Mouse (Mus musculus): Measurements from ENCODE around the gene Mrps2. TPM values are rescaled to one million over a fixed set of nuclear protein-coding genes. Genes with fewer than 3 reads are reported as not detected.

Mrps2 gene
- polyA plus RNA-seq (2014; fragmentation: Nextera tagmentation; extraction: Ambion mirVana), result 64.4 and 69.1 TPM in 2 replicates

DNA sequence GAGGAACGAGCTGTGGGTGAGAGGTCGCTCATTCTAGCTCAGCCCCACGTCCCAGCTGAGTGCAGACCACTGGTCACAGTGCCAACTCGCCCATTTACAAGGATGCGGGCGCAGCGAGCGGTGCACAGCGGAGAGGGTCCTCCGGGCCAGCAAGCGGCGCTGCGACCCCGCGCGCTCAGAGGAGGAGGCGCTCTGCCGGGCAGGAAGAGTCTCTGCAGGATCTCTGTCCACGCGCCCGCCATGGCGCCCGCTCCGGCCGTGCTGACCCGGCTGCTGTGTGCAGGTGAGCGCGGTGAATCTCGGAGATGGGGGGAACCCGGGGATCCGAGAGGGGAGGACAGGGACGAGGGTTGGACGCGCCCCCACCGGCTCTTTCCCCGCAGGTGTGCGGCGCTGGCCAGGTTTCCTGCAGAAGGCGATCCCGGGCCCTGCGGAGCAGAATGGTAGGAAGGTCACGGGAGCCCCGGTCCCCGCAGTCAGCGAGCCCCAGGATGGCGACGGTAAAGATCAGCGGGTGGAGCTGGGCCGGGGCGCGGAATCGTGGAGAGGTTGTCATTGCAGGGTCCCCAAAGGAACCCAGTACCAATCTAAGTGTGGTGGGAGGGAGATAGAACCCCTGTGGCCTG, at the start of gene Mrps2:
Gene Mrps2, plus strand, starts transcription at position 207 of the 626 bp plus-strand sequence.
- ATAC-seq (replicated peaks; ENCODE audit: low FRiP score, low TSS enrichment, low read depth), result peak; percentile 81
- under 1% methylated on average over 52 of the region's 52 CpGs for WGBS
- H3K27ac ChIP-seq (ENCODE audit: low read depth), result no peak within 1 kb of the TSS

DNA sequence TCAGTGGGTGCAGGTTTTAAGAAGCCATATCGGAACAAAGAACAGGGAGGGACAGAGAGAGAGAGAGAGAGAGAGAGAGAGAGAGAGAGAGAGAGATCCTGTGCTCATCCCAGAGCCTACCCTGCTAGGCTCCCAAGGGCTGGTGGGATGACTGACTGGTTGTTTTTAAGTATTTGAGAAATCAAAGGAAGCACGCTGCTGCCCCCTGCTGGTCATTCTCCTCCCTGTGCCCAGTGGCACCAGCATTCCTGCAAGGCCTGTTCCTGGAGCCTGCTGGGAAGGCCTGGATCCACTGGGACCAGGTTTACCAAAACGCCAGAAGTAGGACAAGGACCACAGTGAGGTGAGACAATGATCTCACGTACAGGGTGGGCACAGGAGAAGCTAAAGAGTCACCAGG, 48.0 kb upstream of the Mrps2 start:
- Histone ChIP-seq H3K9ac (ENCODE audit: low read length) (no peak overlapping the region), H3K36me3 (ENCODE audit: control insufficient read depth, insufficient read depth, low read length) (no peaks in the 10 kb centered on the region), H3K27me3 (replicated peaks; ENCODE audit: control insufficient read depth, insufficient read depth, low read length) (no peaks in the 10 kb centered on the region), H3K4me1 (replicated peaks; ENCODE audit: control insufficient read depth, insufficient read depth, low read length) (no peaks in the 10 kb centered on the region), H3K27ac (ENCODE audit: low read depth) (no peak overlapping the region), H3K9me3 (ENCODE audit: control insufficient read depth, low read length) (no peaks in the 10 kb centered on the region), H3K4me3 (ENCODE audit: low read depth, low read length) (no peak overlapping the region), H3K4me2 (ENCODE audit: low read length) (no peak overlapping the region)
- DNase-seq (ENCODE audit: low spot score), result peak; percentile 97
- no peak for ATAC-seq (replicated peaks; ENCODE audit: low FRiP score, low TSS enrichment, low read depth)
- 18% methylated on average over 4 of the region's 4 CpGs for WGBS

More for the DNA sequence above, at the start of gene Mrps2:
- Histone ChIP-seq H3K4me3 (ENCODE audit: low read depth, low read length) (peak within 1 kb of the TSS; percentile 85), H3K9ac (ENCODE audit: low read length) (peak within 1 kb of the TSS; percentile 93), H3K4me2 (ENCODE audit: low read length) (peak within 1 kb of the TSS; percentile 97), H3K9me3 (ENCODE audit: control insufficient read depth, low read length) (peaks cover 4% of the 10 kb centered on the region; the same call in 1 of the 2 replicates), H3K27me3 (replicated peaks; ENCODE audit: control insufficient read depth, insufficient read depth, low read length) (no peaks in the 10 kb centered on the region), H3K36me3 (ENCODE audit: control insufficient read depth, insufficient read depth, low read length) (peaks cover 33% of the 10 kb centered on the region), H3K4me1 (replicated peaks; ENCODE audit: control insufficient read depth, insufficient read depth, low read length) (peaks cover 8% of the 10 kb centered on the region)
- DNase-seq (ENCODE audit: low spot score), result peak; percentile 92

DNA sequence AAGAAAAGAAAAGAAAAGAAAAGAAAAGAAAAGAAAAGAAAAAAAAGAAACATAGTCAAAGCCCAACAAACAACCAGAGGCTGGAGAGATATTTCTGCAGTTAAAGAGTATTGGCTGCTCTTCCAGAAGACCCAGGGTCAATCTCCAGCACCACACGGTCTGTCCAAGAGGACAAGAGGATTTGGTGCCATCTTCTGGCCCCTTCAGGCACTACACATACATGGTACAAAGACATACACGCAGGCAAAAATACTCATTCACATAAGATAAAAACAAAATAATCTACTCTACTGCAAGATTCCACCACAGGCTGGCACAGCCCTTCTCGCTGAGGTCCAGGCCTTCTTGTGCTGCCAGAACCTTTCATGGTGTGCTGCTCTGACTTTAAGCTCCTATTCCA, 44.7 kb upstream of the Mrps2 start:
- peak; percentile 66 for DNase-seq (ENCODE audit: low spot score)
- Histone ChIP-seq H3K27me3 (replicated peaks; ENCODE audit: control insufficient read depth, insufficient read depth, low read length) (no peaks in the 10 kb centered on the region), H3K27ac (ENCODE audit: low read depth) (no peak overlapping the region), H3K4me3 (ENCODE audit: low read depth, low read length) (no peak overlapping the region), H3K4me2 (ENCODE audit: low read length) (no peak overlapping the region), H3K9me3 (ENCODE audit: control insufficient read depth, low read length) (no peaks in the 10 kb centered on the region), H3K36me3 (ENCODE audit: control insufficient read depth, insufficient read depth, low read length) (no peaks in the 10 kb centered on the region), H3K9ac (ENCODE audit: low read length) (no peak overlapping the region), H3K4me1 (replicated peaks; ENCODE audit: control insufficient read depth, insufficient read depth, low read length) (no peaks in the 10 kb centered on the region)
- ATAC-seq (replicated peaks; ENCODE audit: low FRiP score, low TSS enrichment, low read depth), result no peak
- WGBS, result 43% methylated on average over 3 of the region's 3 CpGs

- Histone ChIP-seq H3K4me1 (replicated peaks; ENCODE audit: control insufficient read depth, insufficient read depth, low read length) (no peaks in the 10 kb centered on the region), H3K27me3 (replicated peaks; ENCODE audit: control insufficient read depth, insufficient read depth, low read length) (no peaks in the 10 kb centered on the region), H3K9ac (ENCODE audit: low read length) (no peak overlapping the region), H3K9me3 (ENCODE audit: control insufficient read depth, low read length) (no peaks in the 10 kb centered on the region), H3K4me3 (ENCODE audit: low read depth, low read length) (no peak overlapping the region), H3K27ac (ENCODE audit: low read depth) (no peak overlapping the region), H3K36me3 (ENCODE audit: control insufficient read depth, insufficient read depth, low read length) (no peaks in the 10 kb centered on the region), H3K4me2 (ENCODE audit: low read length) (no peak overlapping the region)
- 85% methylated on average over 6 of the region's 6 CpGs for WGBS
- no peak for ATAC-seq (replicated peaks; ENCODE audit: low FRiP score, low TSS enrichment, low read depth)
- DNase-seq (ENCODE audit: low spot score), result no peak
Measured at GRCm38 (mm10) chr2:28427226-28427625, 40.6 kb upstream of the Mrps2 start.

- 48% methylated on average over 6 of the region's 6 CpGs for WGBS
- H3K9ac ChIP-seq (ENCODE audit: low read length), result no peak overlapping the region
- H3K4me1 ChIP-seq (replicated peaks; ENCODE audit: control insufficient read depth, insufficient read depth, low read length), result peaks cover 4% of the 10 kb centered on the region; the same call in 1 of the 2 replicates
- DNase-seq (ENCODE audit: low spot score) (no peak), ATAC-seq (replicated peaks; ENCODE audit: low FRiP score, low TSS enrichment, low read depth) (no peak)
- no peaks in the 10 kb centered on the region for H3K9me3 ChIP-seq (ENCODE audit: control insufficient read depth, low read length)
- H3K27me3 ChIP-seq (replicated peaks; ENCODE audit: control insufficient read depth, insufficient read depth, low read length), result no peaks in the 10 kb centered on the region
- H3K27ac ChIP-seq (ENCODE audit: low read depth), result no peak overlapping the region
- H3K36me3 ChIP-seq (ENCODE audit: control insufficient read depth, insufficient read depth, low read length), result no peaks in the 10 kb centered on the region
- no peak overlapping the region for H3K4me3 ChIP-seq (ENCODE audit: low read depth, low read length)
- H3K4me2 ChIP-seq (ENCODE audit: low read length), result no peak overlapping the region
Measured at GRCm38 (mm10) chr2:28430846-28431245, 37.0 kb upstream of the Mrps2 start.

- DNase-seq (ENCODE audit: low spot score) (no peak), ATAC-seq (replicated peaks; ENCODE audit: low FRiP score, low TSS enrichment, low read depth) (no peak)
- H3K4me1 ChIP-seq (replicated peaks; ENCODE audit: control insufficient read depth, insufficient read depth, low read length), result peaks cover 4% of the 10 kb centered on the region; the same call in 1 of the 2 replicates
- H3K27ac ChIP-seq (ENCODE audit: low read depth), result no peak overlapping the region
- no peak overlapping the region for H3K9ac ChIP-seq (ENCODE audit: low read length)
- H3K9me3 ChIP-seq (ENCODE audit: control insufficient read depth, low read length), result no peaks in the 10 kb centered on the region
- no peaks in the 10 kb centered on the region for H3K36me3 ChIP-seq (ENCODE audit: control insufficient read depth, insufficient read depth, low read length)
- no peak overlapping the region for H3K4me3 ChIP-seq (ENCODE audit: low read depth, low read length)
- H3K4me2 ChIP-seq (ENCODE audit: low read length), result no peak overlapping the region
- no peaks in the 10 kb centered on the region for H3K27me3 ChIP-seq (replicated peaks; ENCODE audit: control insufficient read depth, insufficient read depth, low read length)
- WGBS, result 6% methylated on average over 1 of the region's 1 CpGs
Measured at GRCm38 (mm10) chr2:28432811-28433210, 35.1 kb upstream of the Mrps2 start.

GRCm38 (mm10) chr2:28433512-28433911, 34.4 kb upstream of the Mrps2 start:
- H3K4me1 ChIP-seq (replicated peaks; ENCODE audit: control insufficient read depth, insufficient read depth, low read length), result peaks cover 4% of the 10 kb centered on the region; the same call in 1 of the 2 replicates
- H3K9ac ChIP-seq (ENCODE audit: low read length), result no peak overlapping the region
- H3K4me3 ChIP-seq (ENCODE audit: low read depth, low read length), result no peak overlapping the region
- no peaks in the 10 kb centered on the region for H3K36me3 ChIP-seq (ENCODE audit: control insufficient read depth, insufficient read depth, low read length)
- DNase-seq (ENCODE audit: low spot score) (no peak), ATAC-seq (replicated peaks; ENCODE audit: low FRiP score, low TSS enrichment, low read depth) (no peak)
- no peaks in the 10 kb centered on the region for H3K9me3 ChIP-seq (ENCODE audit: control insufficient read depth, low read length)
- H3K27me3 ChIP-seq (replicated peaks; ENCODE audit: control insufficient read depth, insufficient read depth, low read length), result no peaks in the 10 kb centered on the region
- 20% methylated on average over 1 of the region's 2 CpGs for whole genome bisulfite sequencing
- H3K27ac ChIP-seq (ENCODE audit: low read depth), result no peak overlapping the region
- H3K4me2 ChIP-seq (ENCODE audit: low read length), result no peak overlapping the region

GRCm38 (mm10) chr2:28435401-28435800, 32.5 kb upstream of the Mrps2 start:
- Histone ChIP-seq H3K4me1 (replicated peaks; ENCODE audit: control insufficient read depth, insufficient read depth, low read length) (peaks cover 4% of the 10 kb centered on the region; the same call in 1 of the 2 replicates), H3K4me3 (ENCODE audit: low read depth, low read length) (no peak overlapping the region), H3K27ac (ENCODE audit: low read depth) (no peak overlapping the region), H3K36me3 (ENCODE audit: control insufficient read depth, insufficient read depth, low read length) (no peaks in the 10 kb centered on the region), H3K4me2 (ENCODE audit: low read length) (no peak overlapping the region), H3K9me3 (ENCODE audit: control insufficient read depth, low read length) (no peaks in the 10 kb centered on the region), H3K9ac (ENCODE audit: low read length) (no peak overlapping the region), H3K27me3 (replicated peaks; ENCODE audit: control insufficient read depth, insufficient read depth, low read length) (no peaks in the 10 kb centered on the region)
- DNase-seq (ENCODE audit: low spot score), result no peak
- no peak for ATAC-seq (replicated peaks; ENCODE audit: low FRiP score, low TSS enrichment, low read depth)
- 86% methylated on average over 11 of the region's 11 CpGs for WGBS

DNA sequence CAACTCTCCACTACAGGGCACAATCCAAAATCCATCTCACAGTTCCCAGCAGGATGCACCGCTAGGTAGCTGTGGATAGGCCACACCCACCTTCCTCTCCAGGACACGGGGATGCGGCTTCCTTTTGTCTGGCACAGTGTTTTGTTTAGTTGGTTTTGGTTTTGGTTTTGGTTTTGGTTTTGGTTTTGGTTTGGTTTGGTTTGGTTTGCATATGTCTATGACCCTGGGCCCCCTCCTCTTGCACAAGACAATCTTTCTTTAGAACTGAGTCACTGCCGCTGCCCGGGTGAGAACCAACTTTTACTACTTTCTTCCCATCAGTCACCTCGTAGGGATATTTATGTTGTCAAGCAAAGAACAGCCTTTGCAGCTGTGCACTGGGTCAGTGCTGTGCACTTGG, 27.0 kb upstream of the Mrps2 start:
- DNase-seq (ENCODE audit: low spot score) (no peak), ATAC-seq (replicated peaks; ENCODE audit: low FRiP score, low TSS enrichment, low read depth) (no peak)
- no peak overlapping the region for H3K4me2 ChIP-seq (ENCODE audit: low read length)
- H3K4me3 ChIP-seq (ENCODE audit: low read depth, low read length), result no peak overlapping the region
- no peaks in the 10 kb centered on the region for H3K27me3 ChIP-seq (replicated peaks; ENCODE audit: control insufficient read depth, insufficient read depth, low read length)
- H3K9ac ChIP-seq (ENCODE audit: low read length), result no peak overlapping the region
- WGBS, result 64% methylated on average over 6 of the region's 6 CpGs
- H3K36me3 ChIP-seq (ENCODE audit: control insufficient read depth, insufficient read depth, low read length), result no peaks in the 10 kb centered on the region
- H3K27ac ChIP-seq (ENCODE audit: low read depth), result no peak overlapping the region
- H3K9me3 ChIP-seq (ENCODE audit: control insufficient read depth, low read length), result no peaks in the 10 kb centered on the region
- H3K4me1 ChIP-seq (replicated peaks; ENCODE audit: control insufficient read depth, insufficient read depth, low read length), result 0 out of 2 replicates have a peak, but pooled peaks cover 2% of the 10 kb centered on the region
